Mouse (Mus musculus): Measurements from ENCODE around the gene B4galt5.

Gene B4galt5

GRCm38 (mm10) chr2:167274713-167275465 is 74.1 kb downstream of the B4galt5 start:
- no peak for DNase-seq

GRCm38 (mm10) chr2:167273206-167273740 is 75.7 kb downstream of the B4galt5 start:
- no peak for DNase-seq

GRCm38 (mm10) chr2:167272706-167273105 is 76.3 kb downstream of the B4galt5 start:
- DNase-seq, result no peak

- DNase-seq, result no peak
These were observed 77.9 kb downstream of the B4galt5 start for GRCm38 (mm10) chr2:167271121-167271521.

DNA sequence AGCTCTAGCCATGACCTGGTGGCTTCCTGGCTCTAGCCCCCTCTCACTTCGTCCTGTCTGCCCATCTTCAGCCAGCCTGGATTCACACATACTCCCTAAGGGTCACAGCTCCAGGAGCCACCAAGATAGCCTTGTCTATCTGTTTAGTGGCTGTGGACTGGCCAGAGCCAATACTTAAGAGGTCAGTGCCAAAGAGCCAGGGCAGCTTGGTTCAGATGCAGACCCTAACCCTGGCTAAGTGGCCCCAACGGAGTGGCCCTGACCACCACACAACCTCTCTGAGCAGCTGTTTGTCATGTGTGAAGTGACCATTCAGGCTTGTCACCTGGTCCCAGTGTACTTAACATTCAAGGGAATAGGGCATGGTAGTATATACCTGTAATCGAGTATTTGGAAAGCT is 78.5 kb downstream of the B4galt5 start:
- DNase-seq, result no peak

- no peak for DNase-seq
These were observed 80.3 kb downstream of the B4galt5 start for GRCm38 (mm10) chr2:167268721-167269120.

DNA sequence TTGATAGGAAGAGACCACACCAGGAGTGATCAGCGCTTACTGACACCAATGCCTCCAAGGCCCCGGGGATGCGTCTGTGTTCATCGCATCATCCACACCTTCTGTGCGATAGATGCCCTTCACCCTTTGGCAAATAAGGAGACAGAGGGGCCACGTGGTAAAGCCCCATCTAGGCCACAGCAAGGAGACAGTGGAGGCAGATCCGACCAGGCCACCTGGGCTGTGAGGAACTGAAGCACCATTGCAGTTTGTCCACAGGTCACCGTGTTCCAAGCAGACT is 80.6 kb downstream of the B4galt5 start:
- DNase-seq, result no peak

GRCm38 (mm10) chr2:167267531-167268410 is 81.2 kb downstream of the B4galt5 start:
- DNase-seq, result no peak

DNA sequence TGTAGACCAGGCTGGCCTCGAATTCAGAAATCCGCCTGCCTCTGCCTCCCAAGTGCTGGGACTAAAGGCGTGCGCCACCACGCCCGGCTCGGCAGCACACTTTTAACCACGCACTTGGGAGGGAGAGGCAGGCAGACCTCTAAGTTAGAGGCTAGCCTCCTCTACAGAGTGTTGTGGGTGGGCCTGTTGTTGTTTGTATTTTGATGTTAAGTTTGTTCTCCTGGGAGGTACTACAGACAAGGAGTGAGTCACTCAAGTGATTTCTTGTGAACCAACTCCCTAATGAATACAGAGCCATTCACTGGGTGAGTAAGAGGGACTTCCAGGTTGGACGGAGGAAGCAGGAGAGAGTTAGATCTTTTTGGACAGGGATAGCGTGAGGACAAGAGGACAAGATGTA is 82.8 kb downstream of the B4galt5 start:
- no peak for DNase-seq

DNA sequence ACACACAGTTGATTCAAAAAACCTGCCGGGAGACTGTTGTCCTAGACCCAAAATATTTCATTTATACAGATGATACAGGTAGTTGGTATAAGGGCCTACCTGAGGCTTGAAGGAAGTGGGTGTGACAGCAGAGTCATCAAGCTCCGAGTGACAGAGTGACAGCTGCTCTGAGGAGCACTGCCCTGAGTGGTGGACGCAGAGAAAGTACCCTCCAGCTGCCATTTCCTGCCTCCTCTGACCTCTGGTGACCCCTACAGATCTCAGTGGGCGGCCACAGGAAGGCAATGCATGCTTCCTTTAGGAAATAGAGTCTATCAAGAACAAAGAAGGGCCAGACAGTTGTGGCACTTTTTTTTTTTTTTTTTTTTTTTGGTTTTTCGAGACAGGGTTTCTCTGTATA is 83.2 kb downstream of the B4galt5 start:
- DNase-seq, result no peak

GRCm38 (mm10) chr2:167265021-167265420 is 84.0 kb downstream of the B4galt5 start:
- no peak for DNase-seq

- DNase-seq, result no peak
These were observed 85.1 kb downstream of the B4galt5 start for GRCm38 (mm10) chr2:167263931-167264330.

DNA sequence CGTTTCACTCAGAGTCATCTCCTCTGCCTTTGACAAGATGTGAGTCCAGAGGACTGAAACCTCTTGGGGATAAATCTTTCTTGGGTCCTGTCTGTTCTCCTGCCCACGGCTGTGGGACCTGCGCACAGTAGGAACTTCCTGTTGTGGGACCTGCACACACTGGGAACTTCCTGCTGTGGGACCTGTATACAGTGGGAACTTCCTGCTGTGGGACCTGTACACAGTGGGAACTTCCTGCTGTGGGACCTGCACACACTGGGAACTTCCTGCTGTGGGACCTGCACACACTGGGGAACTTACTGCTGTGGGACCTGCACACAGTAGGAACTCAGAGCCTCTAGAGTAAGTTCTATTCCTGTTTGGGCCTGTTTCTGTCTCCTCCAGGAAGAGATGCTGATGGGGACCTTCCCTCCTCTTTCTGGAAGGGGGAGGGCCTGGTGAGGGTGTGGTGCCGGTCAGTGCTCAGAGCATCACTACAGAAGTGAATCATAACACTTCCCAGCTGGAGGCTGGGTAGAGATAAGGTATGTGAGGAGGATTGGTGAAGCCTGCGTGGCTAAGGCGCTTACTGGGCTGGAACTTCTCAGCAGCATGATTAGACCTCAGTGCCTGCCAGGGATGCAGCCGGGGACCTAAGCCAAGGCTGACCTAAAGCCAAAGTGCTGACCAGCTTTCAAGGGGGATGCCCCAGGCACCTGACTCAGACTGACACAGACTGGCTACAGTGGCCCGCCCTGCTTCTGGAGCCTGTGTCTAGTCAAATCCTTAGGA is 85.8 kb downstream of the B4galt5 start:
- no peak for DNase-seq

- DNase-seq, result no peak
These were observed 86.5 kb downstream of the B4galt5 start for GRCm38 (mm10) chr2:167262433-167262832.

- DNase-seq, result no peak
These were observed 87.9 kb downstream of the B4galt5 start for GRCm38 (mm10) chr2:167261106-167261505.

DNA sequence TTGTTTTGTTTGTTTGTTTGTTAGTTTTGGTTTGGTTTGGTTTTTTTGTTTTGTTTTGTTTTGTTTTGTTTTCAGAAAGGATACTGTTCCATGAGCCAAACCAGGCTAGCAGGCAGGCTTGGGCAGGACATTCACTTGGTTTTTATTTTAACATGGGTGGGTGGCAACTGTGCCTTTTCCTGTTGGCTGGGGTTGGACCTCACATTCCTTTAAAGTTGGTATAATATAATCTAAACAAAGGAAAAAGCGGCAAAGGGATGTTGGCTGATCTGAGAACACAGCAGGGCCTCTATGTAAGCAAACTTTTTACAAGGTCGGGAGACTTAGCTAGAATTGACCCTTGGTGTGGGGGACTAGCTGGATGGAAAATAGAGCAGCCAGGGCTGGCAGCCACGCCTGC is 91.2 kb downstream of the B4galt5 start:
- DNase-seq, result no peak

DNA sequence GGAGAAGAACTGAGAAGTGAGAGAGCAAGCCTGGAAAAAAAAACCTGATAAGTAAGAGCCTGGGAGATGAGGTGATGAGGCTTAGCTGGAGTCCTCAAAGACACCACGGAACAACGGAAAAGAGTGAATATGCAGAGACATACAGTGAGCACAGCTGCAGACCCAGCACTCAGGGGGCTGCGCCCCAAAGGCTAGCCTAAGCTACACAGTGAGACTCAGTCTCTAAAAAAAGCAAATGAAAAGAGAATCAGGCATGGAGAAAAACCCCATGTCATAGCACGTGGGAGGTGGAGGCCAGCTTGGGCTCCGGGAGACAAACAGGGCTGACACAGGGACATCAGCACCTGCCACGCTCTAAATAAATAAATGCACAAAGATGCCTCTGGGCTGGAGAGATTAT is 94.2 kb downstream of the B4galt5 start:
- DNase-seq, result no peak

DNA sequence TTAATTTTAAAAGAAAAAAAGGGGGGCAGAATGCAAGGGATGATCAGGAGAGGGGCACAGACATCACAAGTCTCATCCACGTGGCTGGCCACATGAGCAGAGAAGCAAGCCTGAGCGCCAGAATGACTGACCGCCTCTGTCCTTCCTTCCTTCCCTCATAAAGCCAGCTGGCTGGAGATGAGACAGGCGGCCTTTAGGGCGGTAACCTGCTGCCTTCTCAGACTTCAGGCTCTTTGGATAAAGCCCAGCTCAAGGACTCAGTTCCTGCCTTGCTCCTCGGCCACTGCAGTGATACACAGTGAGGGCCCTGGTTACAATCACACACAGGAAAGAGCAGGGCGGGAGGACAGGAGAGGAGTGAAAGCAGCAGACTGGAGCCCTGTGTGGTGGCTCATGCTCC is 94.8 kb downstream of the B4galt5 start:
- no peak for DNase-seq

GRCm38 (mm10) chr2:167253476-167253875 is 95.5 kb downstream of the B4galt5 start:
- no peak for DNase-seq

DNA sequence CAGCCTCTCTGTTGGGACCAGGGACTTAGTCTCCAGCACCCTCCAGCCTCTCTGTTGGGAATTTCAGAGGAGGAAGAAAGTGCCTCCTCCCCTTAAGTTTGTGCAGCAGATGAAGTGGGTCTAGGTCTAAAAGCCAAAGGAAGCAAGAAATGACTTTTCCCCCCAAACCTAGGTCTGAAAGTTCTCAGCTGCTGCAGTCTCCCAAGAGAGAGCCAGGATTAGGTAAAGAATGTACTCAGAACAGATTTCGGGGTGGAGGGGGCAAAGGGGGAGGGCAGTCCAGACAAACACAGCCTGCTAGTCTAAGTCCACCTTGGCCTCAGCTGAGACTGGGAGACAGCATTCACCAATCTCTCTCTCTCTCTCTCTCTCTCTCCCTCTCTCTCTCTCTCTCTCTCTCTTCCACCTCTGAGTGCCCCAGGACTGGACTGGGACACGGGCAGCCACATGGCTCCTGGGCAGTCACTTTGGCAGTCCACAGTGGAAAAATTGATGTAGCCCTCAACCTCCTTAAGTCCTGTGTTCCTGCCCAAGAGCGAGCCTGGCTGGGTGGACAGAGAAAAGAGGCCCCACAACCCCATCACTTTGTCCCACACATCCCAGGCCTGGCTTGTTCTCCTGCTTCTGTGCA is 96.8 kb downstream of the B4galt5 start:
- no peak for DNase-seq

- DNase-seq, result peak; percentile 23
These were observed 98.1 kb downstream of the B4galt5 start for GRCm38 (mm10) chr2:167250736-167251337.

DNA sequence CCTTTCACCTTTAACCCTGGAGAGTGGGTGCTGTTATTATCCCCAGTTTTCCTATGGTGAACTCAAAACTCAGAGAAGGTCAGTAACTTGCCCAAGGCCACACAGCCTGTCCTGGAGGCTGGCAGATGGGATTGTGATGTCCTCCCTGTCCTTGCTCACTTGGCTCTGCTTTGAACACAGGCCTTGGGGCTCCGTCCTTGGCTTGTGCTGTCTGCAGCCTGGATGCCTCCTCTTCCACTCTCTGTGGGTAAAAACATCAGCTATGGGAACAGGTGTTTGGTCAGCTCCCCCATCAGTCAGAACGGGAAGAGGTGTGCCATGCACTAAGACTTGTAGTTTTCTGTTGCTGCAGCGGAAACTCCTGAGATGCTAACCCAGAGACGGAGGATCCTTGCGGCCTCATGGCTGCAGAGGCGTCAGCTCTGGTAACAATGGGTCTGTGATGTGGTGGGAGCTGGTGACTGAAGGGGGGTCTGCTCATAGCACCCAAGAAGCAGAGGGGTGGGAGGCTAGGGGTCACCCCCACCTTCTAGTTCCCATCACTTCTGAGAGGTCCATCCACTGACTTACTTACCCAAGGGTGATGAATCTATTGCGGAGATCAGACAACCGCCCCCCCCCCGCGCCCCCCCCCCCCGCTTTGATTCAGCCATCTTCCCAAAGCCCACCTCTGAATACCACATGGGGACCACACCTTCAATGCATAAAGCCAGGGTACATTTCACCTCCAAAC is 98.8 kb downstream of the B4galt5 start:
- no peak for DNase-seq
